Mouse (Mus musculus) bone marrow, adult 2 months (tissue): ENCODE data around the gene Il10.

Experiments used
- CTCF ChIP-seq: fragments of 200-500 bp; IDR thresholded peaks from 2 replicates; pipeline ENCODE4 v1.5.1; 2011; ENCODE audit warnings: low read length, control low read depth; ENCODE audit not compliant: control insufficient read depth, insufficient read depth
- POLR2A ChIP-seq: fragments of 200-500 bp; IDR thresholded peaks from 2 replicates; pipeline ENCODE4 v1.6.1; 2011; ENCODE audit warnings: low read depth, mild to moderate bottlenecking, control low read depth, low read length, borderline replicate concordance; ENCODE audit not compliant: control insufficient read depth

DNA sequence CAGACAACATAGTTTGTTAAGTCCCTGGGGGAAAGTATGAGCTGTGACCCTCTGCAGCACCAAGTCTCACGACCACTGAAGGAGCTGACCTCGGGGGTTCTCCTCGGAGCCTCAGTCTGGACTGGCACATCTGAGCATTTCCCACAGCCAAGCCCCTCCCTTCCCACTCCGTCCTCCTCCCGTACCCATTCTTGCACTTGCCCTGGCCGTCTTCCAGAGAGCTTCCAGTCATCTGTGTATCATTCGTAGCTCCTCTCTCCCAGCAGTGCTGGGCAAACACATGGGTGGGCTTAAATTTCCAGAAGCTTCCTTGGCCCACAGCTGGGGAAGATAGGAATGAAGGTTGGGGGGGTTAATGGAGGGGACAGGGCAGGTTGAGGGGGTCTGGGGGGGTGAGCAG is 10.6 kb downstream of the Il10 start:
- no peak for TF ChIP-seq CTCF
- TF ChIP-seq POLR2A: no peak
